Mouse (Mus musculus) lung, postnatal 10 days (tissue): ENCODE data around the gene Shq1.

Experiments used
- DNase-seq: peaks from one replicate; pipeline ENCODE4 v3.0.0; 2021

The Shq1 gene

GRCm38 (mm10) chr6:100527972-100528371 is 143.0 kb downstream of the Shq1 start:
- no peak for DNase-seq

GRCm38 (mm10) chr6:100527161-100527560 is 143.8 kb downstream of the Shq1 start:
- no peak for DNase-seq

- DNase-seq: no peak
Observed at GRCm38 (mm10) chr6:100526066-100526465, 144.9 kb downstream of the Shq1 start.

- DNase-seq: no peak
Observed at GRCm38 (mm10) chr6:100525496-100525895, 145.5 kb downstream of the Shq1 start.

- DNase-seq: no peak
Observed at GRCm38 (mm10) chr6:100522495-100522894, 148.5 kb downstream of the Shq1 start.

- DNase-seq: no peak
Observed at GRCm38 (mm10) chr6:100521615-100522398, 149.2 kb downstream of the Shq1 start.

GRCm38 (mm10) chr6:100520558-100521099 is 150.3 kb downstream of the Shq1 start:
- no peak for DNase-seq

GRCm38 (mm10) chr6:100519837-100520236 is 151.1 kb downstream of the Shq1 start:
- peak; percentile 59 for DNase-seq
